Mouse (Mus musculus): ENCODE measurements at regions not wholly inside any gene's neighbourhood (a gene's known extent, or its start where the extent isn't known, plus 50 kb on each side); places are given as distances from the start of the nearest gene placed in this dataset.

DNA sequence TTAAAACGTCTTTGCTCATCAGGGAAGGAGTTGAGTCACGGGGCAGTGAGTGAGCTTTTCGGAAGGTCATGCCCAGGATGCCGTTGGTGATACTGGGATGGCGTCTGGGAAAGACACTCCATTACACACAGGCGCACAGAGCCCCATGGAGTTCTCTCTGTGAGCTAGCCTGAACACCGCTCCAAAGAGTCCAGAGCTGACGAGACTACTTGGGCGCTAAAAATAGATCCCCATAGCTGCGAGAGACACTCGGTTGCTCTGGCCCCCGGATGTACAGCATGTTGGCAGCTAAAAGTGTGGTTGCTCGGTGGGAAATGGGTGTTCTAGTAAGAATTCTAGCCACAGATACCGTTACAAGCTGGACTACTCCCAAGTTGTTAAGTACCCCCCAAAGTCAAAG, 306.5 kb upstream of the Pabpc6 start:
- no peak overlapping the region for H3K27ac ChIP-seq
- H3K4me2 ChIP-seq (replicated peaks), result no peak overlapping the region
- no peaks in the 10 kb centered on the region for H3K9me3 ChIP-seq
- 85% methylated on average over 14 of the region's 14 CpGs for WGBS
- no peaks in the 10 kb centered on the region for H3K36me3 ChIP-seq
- H3K4me3 ChIP-seq, result no peak overlapping the region
- no peaks in the 10 kb centered on the region; the same call in 1 of the 2 replicates for H3K27me3 ChIP-seq
- no peak overlapping the region for H3K9ac ChIP-seq
- ATAC-seq (ENCODE audit: low FRiP score, low read depth), result no peak
- 0 out of 2 replicates have a peak, but pooled peaks cover 6% of the 10 kb centered on the region for H3K4me1 ChIP-seq

DNA sequence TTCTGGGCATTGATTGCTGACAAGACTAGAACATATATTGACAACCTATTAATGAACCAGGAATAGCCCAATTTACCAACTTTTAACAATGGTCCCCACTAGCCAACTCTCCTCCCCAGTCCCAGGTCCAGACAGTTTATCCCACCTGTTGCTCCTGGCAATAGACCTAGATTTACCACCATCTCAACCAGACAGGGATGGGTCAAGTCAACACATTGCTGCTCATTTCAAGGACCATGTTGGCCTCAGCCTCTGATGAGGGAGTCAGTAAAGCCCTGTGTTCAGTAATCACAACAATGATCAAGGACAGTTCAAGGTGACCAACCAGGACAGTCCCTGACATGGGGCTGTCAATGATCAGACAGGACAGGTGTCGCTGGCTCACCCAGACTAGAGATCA, 305.6 kb upstream of the Pabpc6 start:
- no peak for ATAC-seq (ENCODE audit: low FRiP score, low read depth)
- WGBS, result 87% methylated on average over 1 of the region's 1 CpGs
- H3K4me1 ChIP-seq, result 0 out of 2 replicates have a peak, but pooled peaks cover 6% of the 10 kb centered on the region
- no peak overlapping the region for H3K9ac ChIP-seq
- no peak overlapping the region for H3K4me3 ChIP-seq
- no peaks in the 10 kb centered on the region for H3K36me3 ChIP-seq
- no peaks in the 10 kb centered on the region; the same call in 1 of the 2 replicates for H3K27me3 ChIP-seq
- H3K9me3 ChIP-seq, result no peaks in the 10 kb centered on the region
- no peak overlapping the region for H3K4me2 ChIP-seq (replicated peaks)
- H3K27ac ChIP-seq, result no peak overlapping the region

DNA sequence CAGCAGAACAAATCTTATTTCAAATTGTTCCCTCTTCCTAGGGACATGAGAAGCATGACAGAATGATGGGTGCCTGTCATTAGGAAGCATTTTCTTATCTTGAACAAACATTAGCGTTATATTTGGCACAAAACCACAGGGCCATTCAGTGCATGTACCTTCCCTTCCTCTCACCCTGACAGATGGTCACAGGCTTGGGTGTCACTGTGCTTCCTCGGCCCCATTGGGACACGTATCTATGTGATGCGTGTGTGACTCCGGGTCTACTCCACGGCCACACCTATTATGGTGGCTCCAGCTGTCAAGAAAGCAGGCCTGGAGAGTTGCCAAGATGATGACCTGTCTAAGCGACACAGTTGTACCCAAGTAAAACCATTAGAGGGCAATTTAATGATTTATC, 298.5 kb upstream of the Pabpc6 start:
- H3K9ac ChIP-seq, result no peak overlapping the region
- H3K4me2 ChIP-seq (replicated peaks), result no peak overlapping the region
- H3K4me1 ChIP-seq, result no peaks in the 10 kb centered on the region
- 0 out of 2 replicates have a peak, but pooled peaks cover 3% of the 10 kb centered on the region for H3K27me3 ChIP-seq
- H3K27ac ChIP-seq, result no peak overlapping the region
- no peak for ATAC-seq (ENCODE audit: low FRiP score, low read depth)
- H3K9me3 ChIP-seq, result no peaks in the 10 kb centered on the region
- 69% methylated on average over 7 of the region's 7 CpGs for WGBS
- no peaks in the 10 kb centered on the region for H3K36me3 ChIP-seq
- H3K4me3 ChIP-seq, result no peak overlapping the region

GRCm38 (mm10) chr17:9962893-9963436, 293.4 kb upstream of the Pabpc6 start:
- 41% methylated on average over 10 of the region's 10 CpGs for WGBS
- Histone ChIP-seq H3K36me3 (no peaks in the 10 kb centered on the region), H3K27ac (no peak overlapping the region), H3K9me3 (no peaks in the 10 kb centered on the region), H3K27me3 (0 out of 2 replicates have a peak, but pooled peaks cover 3% of the 10 kb centered on the region), H3K4me3 (no peak overlapping the region), H3K4me2 (replicated peaks) (no peak overlapping the region), H3K4me1 (no peaks in the 10 kb centered on the region), H3K9ac (no peak overlapping the region)
- ATAC-seq (ENCODE audit: low FRiP score, low read depth), result no peak

GRCm38 (mm10) chr17:9948985-9949667, 279.6 kb upstream of the Pabpc6 start:
- no peak for ATAC-seq (ENCODE audit: low FRiP score, low read depth)

GRCm38 (mm10) chr17:9947609-9948008, 278.1 kb upstream of the Pabpc6 start:
- Histone ChIP-seq H3K4me1 (no peaks in the 10 kb centered on the region), H3K27me3 (no peaks in the 10 kb centered on the region), H3K9me3 (no peaks in the 10 kb centered on the region), H3K27ac (no peak overlapping the region), H3K36me3 (no peaks in the 10 kb centered on the region), H3K4me2 (replicated peaks) (no peak overlapping the region), H3K9ac (no peak overlapping the region), H3K4me3 (no peak overlapping the region)
- 83% methylated on average over 7 of the region's 7 CpGs for WGBS
- no peak for ATAC-seq (ENCODE audit: low FRiP score, low read depth)

More at GRCm38 (mm10) chr17:9948985-9949667, 279.6 kb upstream of the Pabpc6 start:
- H3K27ac ChIP-seq, result no peak overlapping the region
- no peak overlapping the region for H3K4me3 ChIP-seq
- no peaks in the 10 kb centered on the region for H3K36me3 ChIP-seq
- no peak overlapping the region for H3K4me2 ChIP-seq (replicated peaks)
- no peaks in the 10 kb centered on the region for H3K4me1 ChIP-seq
- no peaks in the 10 kb centered on the region for H3K27me3 ChIP-seq
- H3K9ac ChIP-seq, result no peak overlapping the region
- WGBS, result 81% methylated on average over 3 of the region's 3 CpGs
- no peaks in the 10 kb centered on the region for H3K9me3 ChIP-seq

- no peak overlapping the region for H3K4me3 ChIP-seq
- no peaks in the 10 kb centered on the region for H3K36me3 ChIP-seq
- 85% methylated on average over 8 of the region's 8 CpGs for WGBS
- no peak overlapping the region for H3K9ac ChIP-seq
- ATAC-seq (ENCODE audit: low FRiP score, low read depth), result no peak
- H3K27ac ChIP-seq, result no peak overlapping the region
- H3K4me2 ChIP-seq (replicated peaks), result no peak overlapping the region
- no peaks in the 10 kb centered on the region for H3K27me3 ChIP-seq
- no peaks in the 10 kb centered on the region for H3K9me3 ChIP-seq
- H3K4me1 ChIP-seq, result no peaks in the 10 kb centered on the region
Observed at GRCm38 (mm10) chr17:9944513-9944912, 275.0 kb upstream of the Pabpc6 start.

DNA sequence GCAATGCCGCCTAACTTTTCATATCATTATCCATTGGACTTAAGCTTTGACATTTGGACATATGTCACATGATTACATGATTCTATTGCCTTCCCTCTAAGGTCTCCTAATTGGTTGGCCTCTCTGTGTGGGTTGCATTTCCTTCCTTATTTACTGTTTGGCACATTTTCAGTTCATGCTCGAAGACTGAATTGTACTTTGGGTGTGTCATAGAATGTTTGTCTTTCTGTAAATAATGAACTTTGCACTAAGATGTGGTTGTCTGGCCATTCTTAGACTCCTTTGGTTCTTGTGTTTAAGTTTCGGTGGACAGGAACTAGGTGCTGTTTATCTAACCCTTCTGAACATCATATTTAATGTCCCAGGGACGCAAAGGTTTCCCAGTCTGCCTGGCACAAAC, 272.7 kb upstream of the Pabpc6 start:
- no peak overlapping the region for H3K4me3 ChIP-seq
- H3K27ac ChIP-seq, result no peak overlapping the region
- H3K4me2 ChIP-seq (replicated peaks), result no peak overlapping the region
- 88% methylated on average over 4 of the region's 4 CpGs for WGBS
- H3K4me1 ChIP-seq, result no peaks in the 10 kb centered on the region
- no peak overlapping the region for H3K9ac ChIP-seq
- no peaks in the 10 kb centered on the region for H3K36me3 ChIP-seq
- no peaks in the 10 kb centered on the region for H3K9me3 ChIP-seq
- ATAC-seq (ENCODE audit: low FRiP score, low read depth), result no peak
- no peaks in the 10 kb centered on the region for H3K27me3 ChIP-seq

DNA sequence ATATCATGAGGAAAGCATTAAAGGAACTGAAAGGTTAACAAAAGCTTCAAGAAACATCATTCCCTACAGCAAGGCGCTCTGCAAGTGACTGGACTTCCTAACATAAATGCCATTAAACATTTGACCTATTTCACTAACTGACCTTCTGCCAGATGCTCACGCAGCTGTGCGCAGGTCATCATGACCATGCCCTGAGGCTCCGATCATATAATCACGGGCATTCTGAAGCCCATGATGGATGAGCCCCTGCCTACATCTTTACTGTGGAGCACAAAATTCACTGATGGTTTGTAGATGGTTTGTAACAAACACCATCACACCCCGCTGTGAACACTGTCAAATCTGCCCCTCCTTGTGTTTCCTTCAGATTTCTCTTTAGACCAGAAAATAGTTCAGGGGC, 270.1 kb upstream of the Pabpc6 start:
- Histone ChIP-seq H3K4me3 (no peak overlapping the region), H3K27ac (no peak overlapping the region), H3K9ac (no peak overlapping the region), H3K27me3 (no peaks in the 10 kb centered on the region), H3K9me3 (no peaks in the 10 kb centered on the region), H3K4me2 (replicated peaks) (no peak overlapping the region), H3K4me1 (no peaks in the 10 kb centered on the region), H3K36me3 (no peaks in the 10 kb centered on the region)
- ATAC-seq (ENCODE audit: low FRiP score, low read depth), result no peak
- 39% methylated on average over 6 of the region's 6 CpGs for WGBS

DNA sequence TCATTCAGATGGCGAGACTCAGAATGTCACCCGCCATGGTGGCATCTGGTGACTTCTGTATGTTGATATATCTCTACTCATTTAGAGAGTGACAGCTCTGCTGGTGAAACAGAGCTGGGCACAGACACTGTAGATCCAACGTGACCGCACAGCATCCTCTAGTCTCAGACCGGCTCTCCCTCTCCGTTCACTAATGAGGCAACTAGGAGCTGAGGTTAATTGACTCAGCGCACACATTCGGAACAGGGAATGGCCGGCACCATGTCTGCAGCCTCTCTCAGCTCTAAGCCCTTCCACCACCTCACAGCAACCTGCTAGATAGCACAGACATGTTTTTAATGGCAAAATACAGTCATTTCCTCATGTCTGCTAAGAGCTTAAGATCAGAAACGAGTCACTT, 268.9 kb upstream of the Pabpc6 start:
- H3K9me3 ChIP-seq, result no peaks in the 10 kb centered on the region
- no peak overlapping the region for H3K4me3 ChIP-seq
- H3K4me1 ChIP-seq, result no peaks in the 10 kb centered on the region
- no peak overlapping the region for H3K9ac ChIP-seq
- H3K27me3 ChIP-seq, result no peaks in the 10 kb centered on the region
- WGBS, result 39% methylated on average over 10 of the region's 10 CpGs
- no peak overlapping the region for H3K27ac ChIP-seq
- ATAC-seq (ENCODE audit: low FRiP score, low read depth), result no peak
- no peaks in the 10 kb centered on the region for H3K36me3 ChIP-seq
- no peak overlapping the region for H3K4me2 ChIP-seq (replicated peaks)

GRCm38 (mm10) chr17:9937211-9937610, 267.7 kb upstream of the Pabpc6 start:
- no peak overlapping the region for H3K4me3 ChIP-seq
- no peak for ATAC-seq (ENCODE audit: low FRiP score, low read depth)
- 51% methylated on average over 5 of the region's 5 CpGs for WGBS
- H3K4me1 ChIP-seq, result no peaks in the 10 kb centered on the region
- no peaks in the 10 kb centered on the region for H3K27me3 ChIP-seq
- H3K36me3 ChIP-seq, result no peaks in the 10 kb centered on the region
- H3K4me2 ChIP-seq (replicated peaks), result no peak overlapping the region
- H3K9ac ChIP-seq, result no peak overlapping the region
- no peak overlapping the region for H3K27ac ChIP-seq
- H3K9me3 ChIP-seq, result no peaks in the 10 kb centered on the region

GRCm38 (mm10) chr17:9932186-9932585, 262.7 kb upstream of the Pabpc6 start:
- no peaks in the 10 kb centered on the region for H3K27me3 ChIP-seq
- WGBS, result 51% methylated on average over 8 of the region's 8 CpGs

GRCm38 (mm10) chr17:9931526-9931925, 262.0 kb upstream of the Pabpc6 start:
- Histone ChIP-seq H3K27ac (no peak overlapping the region), H3K4me1 (no peaks in the 10 kb centered on the region), H3K36me3 (no peaks in the 10 kb centered on the region), H3K27me3 (no peaks in the 10 kb centered on the region), H3K9ac (no peak overlapping the region), H3K9me3 (no peaks in the 10 kb centered on the region), H3K4me3 (no peak overlapping the region), H3K4me2 (replicated peaks) (no peak overlapping the region)
- 88% methylated on average over 6 of the region's 6 CpGs for WGBS
- no peak for ATAC-seq (ENCODE audit: low FRiP score, low read depth)

More at GRCm38 (mm10) chr17:9932186-9932585, 262.7 kb upstream of the Pabpc6 start:
- Histone ChIP-seq H3K27ac (no peak overlapping the region), H3K4me3 (no peak overlapping the region), H3K9ac (no peak overlapping the region), H3K9me3 (no peaks in the 10 kb centered on the region), H3K36me3 (no peaks in the 10 kb centered on the region), H3K4me2 (replicated peaks) (no peak overlapping the region), H3K4me1 (no peaks in the 10 kb centered on the region)
- ATAC-seq (ENCODE audit: low FRiP score, low read depth), result no peak
